17 mouse cellular contexts compared by ENCODE assay signal in the genomic region with DNA sequence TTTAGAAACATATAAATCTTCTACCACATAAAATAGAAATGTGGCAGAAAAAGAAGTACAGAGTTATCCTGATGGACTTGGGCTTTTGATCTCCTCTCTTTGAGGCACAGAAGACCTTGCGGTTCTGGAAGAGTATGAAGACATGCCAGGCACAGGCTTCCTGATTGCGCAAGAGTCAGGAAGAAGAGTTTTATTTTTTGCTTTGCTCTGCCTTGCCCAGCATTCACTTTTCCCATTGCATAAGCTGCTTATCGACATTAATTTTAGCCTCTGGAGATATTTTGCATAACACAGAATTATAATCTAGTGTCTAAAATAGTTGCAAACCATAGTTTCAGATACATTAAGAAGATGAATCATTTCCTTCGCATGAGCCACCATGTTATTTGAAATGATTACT.
"Had no signal": no experiment of that assay in that cellular context is flagged by ENCODE, and none has a peak within 500 bp of the region (broad histone marks: within the 10 kb centered on the region; RNA-seq: fewer than 3 reads in every experiment).

No protein-coding gene starts in this region.

- DNase-seq: kidney, adult 8-10 months; kidney, postnatal 36 days; layer of hippocampus, adult 9-11 months; lung, adult 2 months; lung, postnatal 4 days; right cerebral cortex, postnatal 4 days; thymus, adult 2 months; thymus, postnatal 25 days had no signal

- H3K4me2 ChIP-seq: liver, embryonic 11.5 days; liver, embryonic 15.5 days; midbrain, embryonic 11.5 days; stomach, embryonic 15.5 days had no signal

- H3K27ac ChIP-seq: kidney, postnatal 0 days; limb, embryonic 10.5 days; liver, embryonic 15.5 days; stomach, embryonic 15.5 days had no signal

- H3K4me3 ChIP-seq: limb, embryonic 10.5 days; liver, embryonic 15.5 days; megakaryocyte, embryonic 14.5 days; stomach, embryonic 15.5 days had no signal

- H3K36me3 ChIP-seq: limb, embryonic 10.5 days; liver, embryonic 15.5 days; stomach, embryonic 15.5 days had no signal

- ATAC-seq: lung, postnatal 0 days; midbrain, embryonic 16.5 days had no signal

- H3K27me3 ChIP-seq: liver, embryonic 15.5 days; megakaryocyte, embryonic 14.5 days; stomach, embryonic 15.5 days had no signal
